Mouse (Mus musculus): Measurements from ENCODE around the gene Gramd1b.

GRCm38 (mm10) chr9:40252459-40252858 is 278.7 kb downstream of the Gramd1b start:
- TF ChIP-seq POLR2A (IDR thresholded peaks at IDR 0.05; ENCODE audit: borderline replicate concordance, insufficient read depth, low read length) (no peak), CTCF (IDR thresholded peaks at IDR 0.05; ENCODE audit: borderline replicate concordance, insufficient read depth, low read depth, low read length) (no peak)
